In the genomic region with DNA sequence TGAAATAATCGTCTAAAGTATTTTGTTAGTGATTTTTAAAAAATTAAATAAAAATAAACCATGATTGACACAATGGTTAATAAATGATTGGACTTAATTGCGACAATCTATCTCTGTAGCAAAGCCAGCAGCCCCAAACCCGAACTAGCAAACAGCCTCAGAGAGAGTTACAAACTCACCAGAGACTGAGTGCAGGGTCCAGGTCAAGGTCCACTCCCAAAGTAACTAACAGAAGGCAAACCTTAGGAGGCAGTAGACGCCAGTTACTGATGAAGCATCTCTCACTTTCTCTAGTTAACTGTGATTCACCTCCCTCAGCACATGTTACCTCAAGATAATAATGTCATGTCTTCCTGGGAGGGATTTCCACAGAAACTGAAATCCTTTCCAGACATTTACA, we compare ENCODE assay signal across 19 mouse cellular contexts. TPM values are rescaled to one million over a fixed set of nuclear protein-coding genes. Genes with fewer than 3 reads are reported as not detected.
A peak's percentile ranks its signal among the peaks of the same experiment; 100 is the strongest.
DNase-seq lines count a peak whose midpoint lies in the region; ATAC-seq and TF ChIP-seq lines count a peak whose summit lies in the region.
"Had no signal": no experiment of that assay in that cellular context is flagged by ENCODE, and none has a peak within 500 bp of the region (broad histone marks: within the 10 kb centered on the region; RNA-seq: fewer than 3 reads in every experiment).

No protein-coding gene starts in this region.

- WGBS in intestine, postnatal 0 days: 40% methylated on average over 4 of the region's 4 CpGs
- WGBS in liver, postnatal 0 days (ENCODE audit: insufficient replicate concordance): 50% methylated on average over 4 of the region's 4 CpGs
- 85% methylated on average over 4 of the region's 4 CpGs for WGBS in hindbrain, embryonic 13.5 days

- no peak overlapping the region; the same call in 1 of the 2 replicates for H3K4me2 ChIP-seq in intestine, postnatal 0 days (replicated peaks; ENCODE audit: low read depth)
- H3K4me2 ChIP-seq in liver, postnatal 0 days (ENCODE audit: low read depth, low read length): peak overlapping the region; percentile 15; the same call in 1 of the 2 replicates
- no peak overlapping the region for H3K4me2 ChIP-seq in hindbrain, embryonic 13.5 days
- H3K4me2 ChIP-seq: embryonic facial prominence, embryonic 12.5 days; lung, embryonic 14.5 days; neural tube, embryonic 13.5 days had no signal

- no peaks in the 10 kb centered on the region; the same call in 1 of the 2 replicates for H3K4me1 ChIP-seq in intestine, postnatal 0 days (replicated peaks; ENCODE audit: control insufficient read depth, insufficient read depth, low read length)
- H3K4me1 ChIP-seq in liver, postnatal 0 days (ENCODE audit: insufficient read depth): peaks cover 3% of the 10 kb centered on the region; the same call in 1 of the 2 replicates
- H3K4me1 ChIP-seq in hindbrain, embryonic 13.5 days (replicated peaks): no peaks in the 10 kb centered on the region
- H3K4me1 ChIP-seq: midbrain, embryonic 10.5 days; neural tube, embryonic 13.5 days had no signal

- TF ChIP-seq CTCF in intestine, postnatal 0 days (IDR thresholded peaks at IDR 0.05; ENCODE audit: low read depth): peak; percentile 41
- no peak for TF ChIP-seq CTCF in liver, postnatal 0 days (IDR thresholded peaks at IDR 0.05; ENCODE audit: low read depth)

- no peak overlapping the region for H3K4me3 ChIP-seq in intestine, postnatal 0 days (ENCODE audit: low read depth, low read length)
- no peak overlapping the region for H3K4me3 ChIP-seq in liver, postnatal 0 days (ENCODE audit: low read depth, low read length)
- no peak overlapping the region for H3K4me3 ChIP-seq in hindbrain, embryonic 13.5 days
- H3K4me3 ChIP-seq: embryonic facial prominence, embryonic 12.5 days; layer of hippocampus, adult 2 months; midbrain, embryonic 10.5 days; neural tube, embryonic 13.5 days had no signal

- H3K27ac ChIP-seq in intestine, postnatal 0 days (ENCODE audit: low read depth, low read length): no peak overlapping the region
- 0 out of 2 replicates have a peak overlapping the region, but pooled peaks have one; percentile 76 for H3K27ac ChIP-seq in liver, postnatal 0 days (ENCODE audit: low read depth)
- H3K27ac ChIP-seq in hindbrain, embryonic 13.5 days: no peak overlapping the region
- H3K27ac ChIP-seq: embryonic facial prominence, embryonic 12.5 days; hindbrain, postnatal 0 days; layer of hippocampus, adult 2 months; midbrain, embryonic 10.5 days; neural tube, embryonic 13.5 days had no signal

- intact Hi-C loops in heart, postnatal 10 days (cut with DNase I): no loop called here

- peak; percentile 92 for DNase-seq in kidney, adult 9 months
- peak; percentile 82 to 87 for DNase-seq in kidney, postnatal 36 days
- DNase-seq in liver, postnatal 0 days: peak; percentile 45
- no peak for DNase-seq in heart, postnatal 10 days
- no peak for DNase-seq in cerebellum, adult 11-12 months
- DNase-seq: adrenal gland, postnatal 36 days; cerebellum, adult 9-10 months; gastrocnemius, postnatal 14 days; lung, embryonic 14.5 days; lung, postnatal 4 days; right cerebral cortex, postnatal 4 days had no signal

- no peak for TF ChIP-seq EP300 in liver, postnatal 0 days (IDR thresholded peaks at IDR 0.05; ENCODE audit: low read depth)

- H3K9ac ChIP-seq in intestine, postnatal 0 days (ENCODE audit: low read depth, low read length): no peak overlapping the region
- H3K9ac ChIP-seq in liver, postnatal 0 days (replicated peaks): no peak overlapping the region
- H3K9ac ChIP-seq in hindbrain, embryonic 13.5 days: no peak overlapping the region
- H3K9ac ChIP-seq: embryonic facial prominence, embryonic 12.5 days; lung, embryonic 14.5 days; neural tube, embryonic 13.5 days had no signal

- no peak for ATAC-seq in intestine, postnatal 0 days
- peak; percentile 97 for ATAC-seq in liver, postnatal 0 days
- no peak for ATAC-seq in hindbrain, embryonic 13.5 days (ENCODE audit: low FRiP score)
- ATAC-seq: hindbrain, postnatal 0 days had no signal

- no peaks in the 10 kb centered on the region for H3K9me3 ChIP-seq in intestine, postnatal 0 days (ENCODE audit: control insufficient read depth)
- H3K9me3 ChIP-seq in liver, postnatal 0 days (ENCODE audit: low read length): no peaks in the 10 kb centered on the region
- H3K9me3 ChIP-seq in hindbrain, embryonic 13.5 days: no peaks in the 10 kb centered on the region
- H3K9me3 ChIP-seq: embryonic facial prominence, embryonic 12.5 days; midbrain, embryonic 10.5 days; neural tube, embryonic 13.5 days had no signal

- H3K36me3 ChIP-seq in intestine, postnatal 0 days (ENCODE audit: control insufficient read depth, insufficient read depth): no peaks in the 10 kb centered on the region
- no peaks in the 10 kb centered on the region for H3K36me3 ChIP-seq in liver, postnatal 0 days (replicated peaks; ENCODE audit: insufficient read depth, low read length)
- H3K36me3 ChIP-seq in hindbrain, embryonic 13.5 days: no peaks in the 10 kb centered on the region
- H3K36me3 ChIP-seq: embryonic facial prominence, embryonic 12.5 days; midbrain, embryonic 10.5 days; neural tube, embryonic 13.5 days had no signal

- no peaks in the 10 kb centered on the region for H3K27me3 ChIP-seq in intestine, postnatal 0 days (replicated peaks; ENCODE audit: control insufficient read depth, insufficient read depth, low read length)
- H3K27me3 ChIP-seq in liver, postnatal 0 days (ENCODE audit: insufficient read depth, low read length): no peaks in the 10 kb centered on the region
- no peaks in the 10 kb centered on the region for H3K27me3 ChIP-seq in hindbrain, embryonic 13.5 days
- H3K27me3 ChIP-seq: embryonic facial prominence, embryonic 12.5 days; neural tube, embryonic 13.5 days had no signal

RNA-seq across cellular contexts. Expression of a gene that starts 17.7 kb away (rescaled TPM):
- polyA plus RNA-seq in intestine, postnatal 0 days (2015; fragmentation: Nextera tagmentation; extraction: Ambion mirVana): 23.4 and 27.2 TPM in 2 replicates
- polyA plus RNA-seq in liver, postnatal 0 days (2015; fragmentation: Nextera tagmentation; extraction: Ambion mirVana): 9.8 and 13.7 TPM in 2 replicates
- total RNA-seq in heart, postnatal 10 days (2021): 10 to 100 TPM; 11.2 to 12.7 TPM
- 21.4 and 23.9 TPM in 2 replicates for polyA plus RNA-seq in hindbrain, embryonic 13.5 days (2015; fragmentation: Nextera tagmentation; extraction: Ambion mirVana)
- total RNA-seq: monocyte, adult 5-6 weeks had no signal

Comparison
In these comparisons a context has a peak if more than half of its experiments do, and no peak if none do; other contexts are left out.
1. DNase-seq: peak in kidney, adult 9 months (single experiment), kidney, postnatal 36 days (2 of 2) and liver, postnatal 0 days (single experiment); none in heart, postnatal 10 days (0 of 2) and cerebellum, adult 11-12 months (single experiment).